ENCODE assay signal across 8 mouse cellular contexts in genomic region chr2:120076076-120076705, GRCm38 (mm10). TPM values are rescaled to one million over a fixed set of nuclear protein-coding genes. Genes with fewer than 3 reads are reported as not detected.
DNase-seq lines count a peak whose midpoint lies in the region; ATAC-seq and TF ChIP-seq lines count a peak whose summit lies in the region.

No protein-coding gene starts in this region.

- no peak overlapping the region for H3K27ac ChIP-seq in liver, embryonic 12.5 days
- H3K27ac ChIP-seq in midbrain, postnatal 0 days (ENCODE audit: low read depth, low read length): no peak overlapping the region

- peak; percentile 65 for DNase-seq in CD4-positive, CD25-positive, alpha-beta regulatory T cell, adult 2 months (ENCODE audit: low read depth, low spot score)
- peak; percentile 65 to 72 for DNase-seq in cerebellum, postnatal 14 days
- peak; percentile 54 for DNase-seq in gastrocnemius, postnatal 14 days
- DNase-seq in kidney, adult 18-20 months: peak; percentile 72
- DNase-seq in midbrain, postnatal 0 days (ENCODE audit: low spot score): peak; percentile 59
- peak; percentile 11 to 22 for DNase-seq in thymus, adult 18-20 months

- H3K9ac ChIP-seq in liver, embryonic 12.5 days: no peak overlapping the region
- H3K9ac ChIP-seq in midbrain, postnatal 0 days (replicated peaks; ENCODE audit: low read length, poor library complexity, severe bottlenecking): peak overlapping the region; percentile 14; the same call in 1 of the 2 replicates

- peak overlapping the region; percentile 60 for H3K4me2 ChIP-seq in liver, embryonic 12.5 days
- peak overlapping the region; percentile 61 for H3K4me2 ChIP-seq in midbrain, postnatal 0 days (ENCODE audit: low read depth, low read length, poor library complexity, severe bottlenecking)

- intact Hi-C loops in gastrocnemius, postnatal 14 days (cut with DNase I; ENCODE audit: low total_unique reads): no loop called here

- WGBS in liver, embryonic 12.5 days (ENCODE audit: insufficient replicate concordance): 4% methylated on average over 36 of the region's 36 CpGs
- whole genome bisulfite sequencing in midbrain, postnatal 0 days: 2% methylated on average over 36 of the region's 36 CpGs

- 0 out of 2 replicates have a peak, but pooled peaks cover 10% of the 10 kb centered on the region for H3K4me1 ChIP-seq in liver, embryonic 12.5 days
- H3K4me1 ChIP-seq in midbrain, postnatal 0 days (ENCODE audit: insufficient read depth, low read length): no peaks in the 10 kb centered on the region

- H3K27me3 ChIP-seq in liver, embryonic 12.5 days (replicated peaks): peaks cover 60% of the 10 kb centered on the region
- peaks cover 12% of the 10 kb centered on the region; the same call in 1 of the 2 replicates for H3K27me3 ChIP-seq in midbrain, postnatal 0 days (ENCODE audit: insufficient read depth, low read length)

- H3K4me3 ChIP-seq in liver, embryonic 12.5 days: peak overlapping the region; percentile 37
- H3K4me3 ChIP-seq in midbrain, postnatal 0 days (ENCODE audit: low read depth, low read length): peak overlapping the region; percentile 40

- no peak for ATAC-seq in CD4-positive, CD25-positive, alpha-beta regulatory T cell, adult 4 months
- no peak for ATAC-seq in liver, embryonic 12.5 days
- ATAC-seq in midbrain, postnatal 0 days (ENCODE audit: low FRiP score): peak; percentile 65; the same call in 1 of the 2 replicates

- no peaks in the 10 kb centered on the region for H3K9me3 ChIP-seq in liver, embryonic 12.5 days (replicated peaks)
- no peaks in the 10 kb centered on the region for H3K9me3 ChIP-seq in midbrain, postnatal 0 days (ENCODE audit: low read length)

- H3K36me3 ChIP-seq in liver, embryonic 12.5 days: no peaks in the 10 kb centered on the region
- no peaks in the 10 kb centered on the region for H3K36me3 ChIP-seq in midbrain, postnatal 0 days (ENCODE audit: insufficient read depth, low read length)

- peak; percentile 72 for TF ChIP-seq CTCF in midbrain, postnatal 0 days (IDR thresholded peaks at IDR 0.05)

RNA-seq across cellular contexts. Expression of gene Pla2g4b, which starts 43.0 kb away (rescaled TPM):
- 1 to 10 TPM; 1.3 to 2.2 TPM for polyA plus RNA-seq in CD4-positive, CD25-positive, alpha-beta regulatory T cell, adult 4 months (2017; shearing (Covaris generic))
- total RNA-seq in gastrocnemius, postnatal 14 days (2021): under 1 TPM; 0.51 to 0.84 TPM
- 0.56 and 0.73 TPM in 2 replicates for polyA plus RNA-seq in liver, embryonic 12.5 days (2016; fragmentation: Nextera tagmentation; extraction: Ambion mirVana)
- 4.9 and 9.2 TPM in 2 replicates for total RNA-seq in midbrain, postnatal 0 days (2014; rRNA removed)
- 0.20 and 0.34 TPM in 2 replicates for polyA plus RNA-seq in midbrain, postnatal 0 days (2015; fragmentation: Nextera tagmentation; extraction: Ambion mirVana)

RNA-seq across cellular contexts. Expression of gene Gm28042, which starts 48.9 kb away (rescaled TPM):
- 1 to 10 TPM; 2.5 to 2.9 TPM for polyA plus RNA-seq in CD4-positive, CD25-positive, alpha-beta regulatory T cell, adult 4 months (2017; shearing (Covaris generic))
- total RNA-seq in gastrocnemius, postnatal 14 days (2021): under 1 TPM; 0.41 to 0.42 TPM
- 0.86 and 2.0 TPM in 2 replicates for polyA plus RNA-seq in liver, embryonic 12.5 days (2016; fragmentation: Nextera tagmentation; extraction: Ambion mirVana)
- total RNA-seq in midbrain, postnatal 0 days (2014; rRNA removed): 3.7 and 6.6 TPM in 2 replicates
- polyA plus RNA-seq in midbrain, postnatal 0 days (2015; fragmentation: Nextera tagmentation; extraction: Ambion mirVana): 0.98 and 2.5 TPM in 2 replicates

RNA-seq across cellular contexts. Expression of gene Jmjd7, which starts 48.9 kb away (rescaled TPM):
- 10 to 100 TPM; 24.3 to 28.4 TPM for polyA plus RNA-seq in CD4-positive, CD25-positive, alpha-beta regulatory T cell, adult 4 months (2017; shearing (Covaris generic))
- 1 to 10 TPM; 3.0 to 4.7 TPM for total RNA-seq in gastrocnemius, postnatal 14 days (2021)
- polyA plus RNA-seq in liver, embryonic 12.5 days (2016; fragmentation: Nextera tagmentation; extraction: Ambion mirVana): 8.5 and 9.7 TPM in 2 replicates
- total RNA-seq in midbrain, postnatal 0 days (2014; rRNA removed): 4.9 and 11.7 TPM in 2 replicates
- polyA plus RNA-seq in midbrain, postnatal 0 days (2015; fragmentation: Nextera tagmentation; extraction: Ambion mirVana): 13.6 and 13.7 TPM in 2 replicates

Comparison
In these comparisons a context has a peak if more than half of its experiments do, and no peak if none do; other contexts are left out.
1. DNase-seq: peak in every context shown above with its lines; median percentile 72 in kidney, adult 18-20 months; 68 in cerebellum, postnatal 14 days; 65 in CD4-positive, CD25-positive, alpha-beta regulatory T cell, adult 2 months; 59 in midbrain, postnatal 0 days; 54 in gastrocnemius, postnatal 14 days; 16 in thymus, adult 18-20 months.